In genomic region chr1:135452259-135452658, GRCm38 (mm10) we compare ENCODE assay signal across 9 mouse cellular contexts. TPM values are rescaled to one million over a fixed set of nuclear protein-coding genes. Genes with fewer than 3 reads are reported as not detected.
DNase-seq lines count a peak whose midpoint lies in the region; ATAC-seq and TF ChIP-seq lines count a peak whose summit lies in the region.
"Had no signal": no experiment of that assay in that cellular context is flagged by ENCODE, and none has a peak within 500 bp of the region (broad histone marks: within the 10 kb centered on the region; RNA-seq: fewer than 3 reads in every experiment).

No protein-coding gene starts in this region.

- WGBS in hindbrain, postnatal 0 days, result 74% methylated on average over 10 of the region's 10 CpGs
- 81% methylated on average over 10 of the region's 10 CpGs for WGBS in hindbrain, embryonic 13.5 days
- 80% methylated on average over 10 of the region's 10 CpGs for WGBS in forebrain, embryonic 16.5 days

- intact Hi-C loops in gastrocnemius, postnatal 36 days (cut with DNase I), result no loop called here

- TF ChIP-seq EP300 in CH12.LX (IDR thresholded peaks at IDR 0.05; ENCODE audit: low read length), result no peak

- no peak overlapping the region for H3K9ac ChIP-seq in hindbrain, postnatal 0 days (replicated peaks; ENCODE audit: low read length)
- no peak overlapping the region for H3K9ac ChIP-seq in hindbrain, embryonic 13.5 days
- H3K9ac ChIP-seq in CH12.LX (ENCODE audit: insufficient read depth, low read depth), result no peak overlapping the region
- no peak overlapping the region for H3K9ac ChIP-seq in forebrain, embryonic 16.5 days (replicated peaks; ENCODE audit: low read depth, low read length)
- H3K9ac ChIP-seq: embryonic facial prominence, embryonic 15.5 days; limb, embryonic 12.5 days had no signal

- TF ChIP-seq RAD21 in CH12.LX (IDR thresholded peaks at IDR 0.05; ENCODE audit: low read depth, low read length), result peak; percentile 63

- DNase-seq in hindbrain, postnatal 0 days (ENCODE audit: low spot score), result peak; percentile 66
- peak; percentile 46 for DNase-seq in 3T3-L1 (ENCODE audit: low read depth, low spot score)
- DNase-seq in CH12.LX (ENCODE audit: extremely low read depth), result peak; percentile 51
- DNase-seq in retina, postnatal 1 day, result peak; percentile 63
- DNase-seq in gastrocnemius, postnatal 36 days, result no peak

- in situ Hi-C loops in CH12.LX (cut with MboI; ENCODE audit: low pct_ligation_motif_present, low pct_unique_long_range_greater_than_20kb, low sequenced_read_pairs), result loop anchor here (5.0 kb wide), 1 partner anchor 90 kb away; no protein-coding TSS in a partner anchor

- H3K27ac ChIP-seq in hindbrain, postnatal 0 days, result no peak overlapping the region
- no peak overlapping the region for H3K27ac ChIP-seq in hindbrain, embryonic 13.5 days
- no peak overlapping the region for H3K27ac ChIP-seq in CH12.LX (ENCODE audit: insufficient read depth, low read depth)
- H3K27ac ChIP-seq in forebrain, embryonic 16.5 days (ENCODE audit: low read length), result no peak overlapping the region
- H3K27ac ChIP-seq: embryonic facial prominence, embryonic 15.5 days; limb, embryonic 12.5 days had no signal

- no peak overlapping the region for H3K4me3 ChIP-seq in hindbrain, postnatal 0 days (ENCODE audit: low read length)
- no peak overlapping the region for H3K4me3 ChIP-seq in hindbrain, embryonic 13.5 days
- H3K4me3 ChIP-seq in CH12.LX (replicated peaks in 1 of 3; ENCODE audit: low read depth in 2 of 3, low read length in 2 of 3, poor library complexity in 1 of 3), result no peak overlapping the region
- H3K4me3 ChIP-seq in forebrain, embryonic 16.5 days (replicated peaks; ENCODE audit: low read length), result no peak overlapping the region
- H3K4me3 ChIP-seq: embryonic facial prominence, embryonic 15.5 days; limb, embryonic 12.5 days had no signal

- peak; percentile 42 for ATAC-seq in hindbrain, postnatal 0 days
- ATAC-seq in hindbrain, embryonic 13.5 days (ENCODE audit: low FRiP score), result no peak
- ATAC-seq in forebrain, embryonic 16.5 days, result 0 out of 2 replicates have a peak, but pooled peaks have one; percentile 28

- H3K4me1 ChIP-seq in hindbrain, postnatal 0 days (ENCODE audit: insufficient read depth, low read length), result no peaks in the 10 kb centered on the region
- H3K4me1 ChIP-seq in hindbrain, embryonic 13.5 days (replicated peaks), result no peaks in the 10 kb centered on the region
- 0 out of 4 replicates have a peak, but pooled peaks cover 3 to 4% of the 10 kb centered on the region in 2 experiments for H3K4me1 ChIP-seq in CH12.LX (ENCODE audit: control insufficient read depth in 1 of 2, insufficient read depth in 2 of 2)
- no peaks in the 10 kb centered on the region for H3K4me1 ChIP-seq in forebrain, embryonic 16.5 days (replicated peaks; ENCODE audit: control insufficient read depth, insufficient read depth, low read length)
- H3K4me1 ChIP-seq: embryonic facial prominence, embryonic 15.5 days; limb, embryonic 12.5 days had no signal

- no peaks in the 10 kb centered on the region for H3K9me3 ChIP-seq in hindbrain, postnatal 0 days (ENCODE audit: low read length)
- no peaks in the 10 kb centered on the region for H3K9me3 ChIP-seq in hindbrain, embryonic 13.5 days
- H3K9me3 ChIP-seq in CH12.LX (replicated peaks; ENCODE audit: low read length), result no peaks in the 10 kb centered on the region
- H3K9me3 ChIP-seq in forebrain, embryonic 16.5 days (ENCODE audit: control insufficient read depth, low read length), result no peaks in the 10 kb centered on the region
- H3K9me3 ChIP-seq: embryonic facial prominence, embryonic 15.5 days; limb, embryonic 12.5 days had no signal

- H3K4me2 ChIP-seq in hindbrain, postnatal 0 days (ENCODE audit: low read depth, low read length), result no peak overlapping the region
- H3K4me2 ChIP-seq in hindbrain, embryonic 13.5 days, result no peak overlapping the region
- H3K4me2 ChIP-seq in CH12.LX (ENCODE audit: insufficient read depth, low read depth, poor library complexity, severe bottlenecking), result no peak overlapping the region
- H3K4me2 ChIP-seq in forebrain, embryonic 16.5 days (ENCODE audit: low read length), result no peak overlapping the region
- H3K4me2 ChIP-seq: embryonic facial prominence, embryonic 15.5 days; limb, embryonic 12.5 days had no signal

- peaks cover 75% of the 10 kb centered on the region for H3K36me3 ChIP-seq in hindbrain, postnatal 0 days (ENCODE audit: insufficient read depth, low read length)
- H3K36me3 ChIP-seq in hindbrain, embryonic 13.5 days, result peaks cover 89% of the 10 kb centered on the region
- H3K36me3 ChIP-seq in CH12.LX (replicated peaks in 1 of 2; ENCODE audit: control insufficient read depth in 1 of 2, insufficient read depth in 1 of 2, low read length in 1 of 2), result no peaks in the 10 kb centered on the region
- peaks cover 67% of the 10 kb centered on the region for H3K36me3 ChIP-seq in forebrain, embryonic 16.5 days (ENCODE audit: control insufficient read depth, insufficient read depth)

- no peaks in the 10 kb centered on the region for H3K27me3 ChIP-seq in hindbrain, postnatal 0 days (ENCODE audit: insufficient read depth, low read length)
- H3K27me3 ChIP-seq in hindbrain, embryonic 13.5 days, result no peaks in the 10 kb centered on the region
- H3K27me3 ChIP-seq in CH12.LX (replicated peaks), result peaks cover 5% of the 10 kb centered on the region
- no peaks in the 10 kb centered on the region for H3K27me3 ChIP-seq in forebrain, embryonic 16.5 days (replicated peaks; ENCODE audit: control insufficient read depth, insufficient read depth, low read length)
- H3K27me3 ChIP-seq: embryonic facial prominence, embryonic 15.5 days; limb, embryonic 12.5 days had no signal

- TF ChIP-seq CTCF in hindbrain, postnatal 0 days (IDR thresholded peaks at IDR 0.05; ENCODE audit: low read depth), result peak; percentile 65
- peak in 1 of 2 experiments; percentile 70; a peak in 2 of 4 replicates for TF ChIP-seq CTCF in CH12.LX (conservative IDR thresholded peaks at IDR 0.05 in 1 of 2, IDR thresholded peaks at IDR 0.05 in 1 of 2; ENCODE audit: low read depth in 2 of 2, low read length in 2 of 2)

- TF ChIP-seq POLR2A in CH12.LX (IDR thresholded peaks at IDR 0.05; ENCODE audit: low read depth, low read length), result no peak

- no peaks in the 10 kb centered on the region for H3K79me2 ChIP-seq in CH12.LX (replicated peaks; ENCODE audit: control insufficient read depth, extremely low read depth, insufficient read depth, poor library complexity, severe bottlenecking)

- dilution Hi-C loops in CH12.LX (cut with MboI; ENCODE audit: extremely low pct_ligation_motif_present, extremely low pct_unique_long_range_greater_than_20kb, low sequenced_read_pairs), result no loop called here

TF ChIP-seq in CH12.LX, 34 proteins besides CTCF, POLR2A, EP300 and RAD21:
- TF ChIP-seq SMC3 (IDR thresholded peaks at IDR 0.05; ENCODE audit: low read depth, low read length) (peak; percentile 47), MAFK (IDR thresholded peaks at IDR 0.05; ENCODE audit: insufficient replicate concordance, low read length) (no peak)

RNA-seq across cellular contexts. Expression of gene Ipo9, which starts 22.0 kb away (rescaled TPM):
- total RNA-seq in hindbrain, postnatal 0 days (2014; rRNA removed), result 118 and 134 TPM in 2 replicates
- 90.9 and 91.1 TPM in 2 replicates for polyA plus RNA-seq in hindbrain, postnatal 0 days (2015; fragmentation: Nextera tagmentation; extraction: Ambion mirVana)
- polyA plus RNA-seq in hindbrain, embryonic 13.5 days (2015; fragmentation: Nextera tagmentation; extraction: Ambion mirVana), result 124 and 126 TPM in 2 replicates
- total RNA-seq in CH12.LX (2012; rRNA removed), result 38.3 and 38.9 TPM in 2 replicates
- total RNA-seq in CH12.LX (2014; rRNA removed), result 31.7 and 33.7 TPM in 2 replicates
- polyA plus RNA-seq in CH12.LX (2012; ENCODE audit: insufficient read length, low read depth), result 47.1 and 58.3 TPM in 2 replicates
- 143 and 153 TPM in 2 replicates for polyA plus RNA-seq in forebrain, embryonic 16.5 days (2015; fragmentation: Nextera tagmentation; extraction: Ambion mirVana)
- total RNA-seq in gastrocnemius, postnatal 36 days (2021), result 10 to 100 TPM; 23.4 to 24.1 TPM

Comparison
In these comparisons a context has a peak if more than half of its experiments do, and no peak if none do; other contexts are left out.
1. DNase-seq: peak in hindbrain, postnatal 0 days (single experiment), 3T3-L1 (single experiment), CH12.LX (single experiment) and retina, postnatal 1 day (single experiment); none in gastrocnemius, postnatal 36 days (0 of 2).